Mouse (Mus musculus): ENCODE data around the gene Prima1.

Gene Prima1

GRCm38 (mm10) chr12:103155406-103155805 is 86.5 kb downstream of the Prima1 start:
- in situ Hi-C loops (cut with MboI, MseI): no loop called here

- in situ Hi-C loops (cut with MboI, MseI): no loop called here
Measured at GRCm38 (mm10) chr12:103154927-103155326, 87.0 kb downstream of the Prima1 start.

GRCm38 (mm10) chr12:103150247-103150646 is 91.7 kb downstream of the Prima1 start:
- in situ Hi-C loops (cut with MboI, MseI): no loop called here

Data from T-helper 2 cell (primary cell).